Mouse (Mus musculus) midbrain, embryonic 13.5 days (tissue): ENCODE results near the gene Arl13b. TPM values are rescaled to one million over a fixed set of nuclear protein-coding genes. Genes with fewer than 3 reads are reported as not detected.

Experiments used
- ATAC-seq: fragments of 200-750 bp; cut with Nextera tagmentation; 2 replicates; pipeline ENCODE4 v1.8.0; 2017; ENCODE audit warnings: mild to moderate bottlenecking, moderate TSS enrichment, moderate library complexity
- H3K27ac ChIP-seq: fragments of 300-500 bp; sonication (generic); 2 replicates; pipeline ENCODE4 v1.5.1; 2015; ENCODE audit warnings: inconsistent platforms, mild to moderate bottlenecking, moderate library complexity
- H3K27me3 ChIP-seq: fragments of 300-500 bp; sonication (generic); 2 replicates; pipeline ENCODE4 v1.6.1; 2015; ENCODE audit warnings: mild to moderate bottlenecking, inconsistent platforms
- H3K36me3 ChIP-seq: fragments of 300-500 bp; sonication (generic); 2 replicates; pipeline ENCODE4 v1.6.1; 2015; ENCODE audit warnings: mild to moderate bottlenecking, inconsistent platforms
- H3K4me1 ChIP-seq: fragments of 300-500 bp; sonication (generic); replicated peaks from 2 replicates; pipeline ENCODE4 v1.6.1; 2015; ENCODE audit warnings: inconsistent platforms
- H3K4me2 ChIP-seq: fragments of 300-500 bp; sonication (generic); replicated peaks from 2 replicates; pipeline ENCODE4 v1.6.1; 2015; ENCODE audit warnings: moderate library complexity, mild to moderate bottlenecking, inconsistent platforms
- H3K4me3 ChIP-seq: fragments of 300-500 bp; sonication (generic); replicated peaks from 2 replicates; pipeline ENCODE4 v1.5.1; 2015; ENCODE audit warnings: mild to moderate bottlenecking, inconsistent platforms
- H3K9ac ChIP-seq: fragments of 300-500 bp; sonication (generic); replicated peaks from 2 replicates; pipeline ENCODE4 v1.6.1; 2015; ENCODE audit warnings: mild to moderate bottlenecking, inconsistent platforms
- H3K9me3 ChIP-seq: fragments of 300-500 bp; sonication (generic); 2 replicates; pipeline ENCODE4 v1.6.1; 2016; ENCODE audit warnings: mild to moderate bottlenecking, inconsistent platforms
- WGBS: fragments of 180-500 bp; shearing (Covaris S2); methylation state at CpG from one replicate; pipeline ENCODE4 v1.1.7; 2015; 5-methylcytosine and 5-hydroxymethylcytosine counted together
- microRNA-seq: library from miRNA; unstranded; fragments of <30 nt; microRNA quantifications from one replicate; pipeline ENCODE4, GENCODE M21; 2016
- polyA plus RNA-seq: library from polyadenylated mRNA; unstranded; fragments of >200 nt; fragmentation: Nextera tagmentation; extraction: Ambion mirVana; gene quantifications from 2 replicates; pipeline ENCODE4 v1.2.1, GENCODE M21; 2015

Gene Arl13b
- polyA plus RNA-seq, 1 experiment from 2014 or later, result 13.3 TPM

DNA sequence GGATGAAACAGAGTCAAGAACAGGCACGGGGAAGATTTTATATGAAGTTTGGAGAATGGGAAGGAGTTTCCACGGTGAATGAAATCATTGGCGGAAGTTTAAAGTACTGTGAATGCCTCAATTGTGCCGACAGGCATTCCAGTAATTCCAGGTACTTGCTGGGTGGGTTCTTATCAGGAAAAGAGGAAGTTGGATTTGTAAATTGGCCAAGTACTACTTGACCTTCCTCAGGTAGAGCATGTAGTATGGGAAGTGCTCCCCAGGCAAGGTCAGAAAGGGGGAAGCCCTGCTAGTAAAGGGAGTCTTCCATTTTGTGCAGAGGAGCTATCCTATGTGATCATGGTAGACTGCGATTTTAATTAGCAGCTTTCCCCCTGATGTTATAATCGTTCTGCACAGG lies 91.5 kb downstream of the Arl13b start:
- 94% methylated on average over 6 of the region's 6 CpGs for WGBS

GRCm38 (mm10) chr16:62753597-62753996 lies 93.2 kb downstream of the Arl13b start:
- Histone ChIP-seq H3K9me3 (no peaks in the 10 kb centered on the region), H3K4me2 (no peak overlapping the region), H3K4me3 (no peak overlapping the region), H3K4me1 (no peaks in the 10 kb centered on the region), H3K9ac (no peak overlapping the region), H3K27ac (no peak overlapping the region), H3K27me3 (no peaks in the 10 kb centered on the region), H3K36me3 (peaks cover 4% of the 10 kb centered on the region; the same call in 1 of the 2 replicates)
- 81% methylated on average over 1 of the region's 1 CpGs for WGBS
- ATAC-seq, result no peak

More for the DNA sequence above, 91.5 kb downstream of the Arl13b start:
- no peak overlapping the region for H3K9ac ChIP-seq
- no peaks in the 10 kb centered on the region for H3K27me3 ChIP-seq
- no peaks in the 10 kb centered on the region for H3K4me1 ChIP-seq
- no peak overlapping the region for H3K4me2 ChIP-seq
- no peak for ATAC-seq
- no peak overlapping the region for H3K4me3 ChIP-seq
- H3K36me3 ChIP-seq, result peaks cover 6% of the 10 kb centered on the region; the same call in 1 of the 2 replicates
- no peaks in the 10 kb centered on the region for H3K9me3 ChIP-seq
- no peak overlapping the region for H3K27ac ChIP-seq

DNA sequence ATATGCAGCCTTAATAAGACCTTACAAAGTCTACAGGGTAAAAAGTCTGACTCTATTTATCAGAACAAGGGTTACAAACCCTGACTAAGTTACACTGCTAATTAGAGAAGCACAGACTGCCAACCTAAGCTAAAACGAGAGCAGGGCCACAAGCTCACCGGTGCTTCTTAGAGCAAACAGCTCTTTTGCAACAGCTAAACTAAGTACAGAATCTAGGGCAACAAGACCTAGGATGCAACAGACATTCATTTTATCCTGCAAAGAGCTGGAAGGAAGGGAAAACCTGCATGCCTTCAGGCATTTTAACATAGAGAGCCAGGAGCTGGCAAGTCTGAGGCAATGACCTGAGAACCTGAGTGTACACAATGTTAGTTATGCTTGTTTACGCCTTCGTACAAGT lies 93.8 kb downstream of the Arl13b start:
- Histone ChIP-seq H3K9ac (no peak overlapping the region), H3K4me3 (no peak overlapping the region), H3K27me3 (no peaks in the 10 kb centered on the region), H3K9me3 (no peaks in the 10 kb centered on the region), H3K27ac (no peak overlapping the region), H3K4me2 (no peak overlapping the region), H3K4me1 (no peaks in the 10 kb centered on the region), H3K36me3 (no peaks in the 10 kb centered on the region; the same call in 1 of the 2 replicates)
- ATAC-seq, result no peak
- 93% methylated on average over 4 of the region's 4 CpGs for WGBS

GRCm38 (mm10) chr16:62745875-62746274 lies 101.0 kb downstream of the Arl13b start:
- H3K27me3 ChIP-seq, result no peaks in the 10 kb centered on the region
- ATAC-seq, result no peak
- H3K36me3 ChIP-seq, result peaks cover 3% of the 10 kb centered on the region; the same call in 1 of the 2 replicates
- H3K4me2 ChIP-seq, result no peak overlapping the region
- no peaks in the 10 kb centered on the region for H3K9me3 ChIP-seq
- no peak overlapping the region for H3K27ac ChIP-seq
- no peaks in the 10 kb centered on the region for H3K4me1 ChIP-seq
- 77% methylated on average over 2 of the region's 2 CpGs for WGBS
- no peak overlapping the region for H3K4me3 ChIP-seq
- H3K9ac ChIP-seq, result no peak overlapping the region

Small RNA genes lying within 50 kb of the gene (microRNA-seq; reads per million reads assigned to microRNA genes)
- gene Gm25986, result not detected

Other genes with a start within 250 kb of the Arl13b start
- gene Nsun3, start 60.2 kb downstream of the Arl13b start, polyA plus RNA-seq, result 10.4 and 11.4 TPM in 2 replicates
- 0.50 and 0.52 TPM in 2 replicates for gene Stx19, start 32.4 kb downstream of the Arl13b start, polyA plus RNA-seq
- 9.1 and 9.3 TPM in 2 replicates for gene Pros1, start 7.3 kb upstream of the Arl13b start, polyA plus RNA-seq